Mouse (Mus musculus) CH12.LX (cell line): Measurements from ENCODE around the gene Nav1.

ENCODE experiments used
- CTCF ChIP-seq, 2 experiments: IDR thresholded peaks in 1 of 2; conservative IDR thresholded peaks in 1 of 2; 2 replicates each; pipeline ENCODE4 v1.5.1; 2011 to 2012; ENCODE audit warnings: low read depth in 2 of 2, low read length in 2 of 2, improper control_type of control experiment in 1 of 2, inconsistent platforms in 1 of 2, mild to moderate bottlenecking in 1 of 2, moderate library complexity in 1 of 2
- JUN ChIP-seq: IDR thresholded peaks from 2 replicates; pipeline ENCODE4 v1.6.1; 2011; ENCODE audit warnings: low read depth, mild to moderate bottlenecking, low read length, improper control_type of control experiment, moderate library complexity; ENCODE audit not compliant: insufficient read depth
- MAFK ChIP-seq: IDR thresholded peaks from 2 replicates; pipeline ENCODE4 v1.6.1; 2011; ENCODE audit warnings: low read length, improper control_type of control experiment; ENCODE audit not compliant: insufficient replicate concordance
- RAD21 ChIP-seq: IDR thresholded peaks from 2 replicates; pipeline ENCODE4 v1.6.1; 2011; ENCODE audit warnings: low read depth, mild to moderate bottlenecking, low read length, improper control_type of control experiment, moderate library complexity
- ZKSCAN1 ChIP-seq: IDR thresholded peaks from 2 replicates; pipeline ENCODE4 v1.6.1; 2012; ENCODE audit warnings: low read depth, inconsistent platforms, low read length, improper control_type of control experiment, borderline replicate concordance

DNA sequence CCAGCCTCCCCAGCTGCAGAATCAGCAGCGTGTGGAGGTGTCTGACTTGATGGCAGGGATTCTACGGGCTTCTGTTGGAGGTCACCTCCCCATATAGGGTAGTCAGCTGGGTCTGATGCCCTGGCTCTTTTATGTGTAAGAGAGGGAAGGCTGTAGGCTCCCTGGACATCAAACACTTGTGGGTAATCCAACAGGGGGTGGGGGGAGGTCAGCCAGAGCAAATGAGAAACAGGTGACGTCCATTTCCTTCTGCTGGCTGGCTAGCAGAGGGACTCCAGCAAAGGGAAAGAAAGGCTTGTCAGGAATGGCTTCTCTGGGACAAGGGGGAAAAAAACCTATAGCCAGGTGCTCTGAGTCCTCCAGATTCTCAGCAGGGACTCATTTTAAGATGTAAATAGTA, 28.0 kb downstream of the Nav1 start:
- no peak for TF ChIP-seq RAD21
- no peak for TF ChIP-seq JUN
- no peak for TF ChIP-seq CTCF (conservative IDR thresholded peaks at IDR 0.05 in 1 of 2, IDR thresholded peaks at IDR 0.05 in 1 of 2; ENCODE audit: low read depth in 2 of 2, low read length in 2 of 2)
- no peak for TF ChIP-seq MAFK
- no peak for TF ChIP-seq ZKSCAN1
